Mouse (Mus musculus) hindbrain, embryonic 11.5 days (tissue): ENCODE data around the gene Aff3. TPM values are rescaled to one million over a fixed set of nuclear protein-coding genes. Genes with fewer than 3 reads are reported as not detected.

Source experiments
- ATAC-seq: fragments of 200-750 bp; cut with Nextera tagmentation; 2 replicates; pipeline ENCODE4 v1.8.0; 2017; ENCODE audit warnings: mild to moderate bottlenecking, moderate TSS enrichment, moderate library complexity; ENCODE audit not compliant: low FRiP score
- DNase-seq: peaks from one replicate; pipeline ENCODE4 v3.0.0-alpha.2; 2015; ENCODE audit warnings: low spot score
- H3K27ac ChIP-seq: fragments of 300-500 bp; sonication (generic); 2 replicates; pipeline ENCODE4 v1.5.1; 2014; ENCODE audit warnings: mild to moderate bottlenecking, low read depth, low read length
- H3K27me3 ChIP-seq: fragments of 300-500 bp; sonication (generic); 2 replicates; pipeline ENCODE4 v1.6.1; 2014; ENCODE audit warnings: mild to moderate bottlenecking, low read length, moderate library complexity, mixed read lengths; ENCODE audit not compliant: control insufficient read depth, insufficient read depth
- H3K36me3 ChIP-seq: fragments of 300-500 bp; sonication (generic); 2 replicates; pipeline ENCODE4 v1.6.1; 2014; ENCODE audit warnings: mild to moderate bottlenecking, low read length, moderate library complexity, mixed read lengths; ENCODE audit not compliant: control insufficient read depth, insufficient read depth
- H3K4me1 ChIP-seq: fragments of 300-500 bp; sonication (generic); replicated peaks from 2 replicates; pipeline ENCODE4 v1.6.1; 2014; ENCODE audit warnings: low read length, mixed read lengths; ENCODE audit not compliant: control insufficient read depth, insufficient read depth
- H3K4me2 ChIP-seq: fragments of 300-500 bp; sonication (generic); replicated peaks from 2 replicates; pipeline ENCODE4 v1.6.1; 2014; ENCODE audit warnings: mild to moderate bottlenecking, low read depth, low read length
- H3K4me3 ChIP-seq: fragments of 300-500 bp; sonication (generic); 2 replicates; pipeline ENCODE4 v1.5.1; 2014; ENCODE audit warnings: low read depth, low read length
- H3K9ac ChIP-seq: fragments of 300-500 bp; sonication (generic); 2 replicates; pipeline ENCODE4 v1.6.1; 2014; ENCODE audit warnings: low read depth, low read length
- H3K9me3 ChIP-seq: fragments of 300-500 bp; sonication (generic); 2 replicates; pipeline ENCODE4 v1.6.1; 2016; ENCODE audit warnings: low read length; ENCODE audit not compliant: control insufficient read depth
- WGBS: fragments of 180-500 bp; shearing (Covaris S2); extraction: QIAGEN DNeasy Blood & Tissue Kit; methylation state at CpG from one replicate; pipeline ENCODE4 v1.1.7; 2014; 5-methylcytosine and 5-hydroxymethylcytosine counted together
- polyA plus RNA-seq: library from polyadenylated mRNA; unstranded; fragments of >200 nt; fragmentation: Nextera tagmentation; extraction: Ambion mirVana; gene quantifications from 2 replicates; pipeline ENCODE4 v1.2.1, GENCODE M21; 2014

The Aff3 gene
- polyA plus RNA-seq, 1 experiment from 2014 or later = 19.7 TPM

DNA sequence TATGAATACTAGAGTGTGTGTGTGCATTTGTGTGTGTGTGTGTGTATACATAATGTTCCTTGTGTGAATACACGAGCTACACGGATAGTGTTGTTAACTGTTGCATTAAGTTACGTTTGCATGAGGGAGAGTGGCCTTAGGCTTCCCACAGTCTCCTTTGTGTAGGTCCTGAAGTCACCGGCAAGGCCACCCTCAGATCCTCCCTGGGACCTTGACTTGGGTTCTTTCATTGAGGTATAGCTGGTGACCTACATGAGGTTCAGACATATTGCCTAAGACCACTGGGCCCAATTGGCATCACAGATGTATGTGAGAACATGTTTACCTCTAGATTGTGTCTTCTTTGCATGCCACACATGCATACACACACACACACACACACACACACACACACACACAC lies 494 bp downstream of the Aff3 start:
- DNase-seq (no peak), ATAC-seq (no peak)
- Histone ChIP-seq H3K4me2 (no peak overlapping the region), H3K9ac (no peak overlapping the region), H3K27me3 (no peaks in the 10 kb centered on the region), H3K4me1 (no peaks in the 10 kb centered on the region), H3K36me3 (no peaks in the 10 kb centered on the region), H3K9me3 (no peaks in the 10 kb centered on the region), H3K4me3 (no peak overlapping the region), H3K27ac (no peak overlapping the region)
- WGBS = 90% methylated on average over 4 of the region's 4 CpGs

DNA sequence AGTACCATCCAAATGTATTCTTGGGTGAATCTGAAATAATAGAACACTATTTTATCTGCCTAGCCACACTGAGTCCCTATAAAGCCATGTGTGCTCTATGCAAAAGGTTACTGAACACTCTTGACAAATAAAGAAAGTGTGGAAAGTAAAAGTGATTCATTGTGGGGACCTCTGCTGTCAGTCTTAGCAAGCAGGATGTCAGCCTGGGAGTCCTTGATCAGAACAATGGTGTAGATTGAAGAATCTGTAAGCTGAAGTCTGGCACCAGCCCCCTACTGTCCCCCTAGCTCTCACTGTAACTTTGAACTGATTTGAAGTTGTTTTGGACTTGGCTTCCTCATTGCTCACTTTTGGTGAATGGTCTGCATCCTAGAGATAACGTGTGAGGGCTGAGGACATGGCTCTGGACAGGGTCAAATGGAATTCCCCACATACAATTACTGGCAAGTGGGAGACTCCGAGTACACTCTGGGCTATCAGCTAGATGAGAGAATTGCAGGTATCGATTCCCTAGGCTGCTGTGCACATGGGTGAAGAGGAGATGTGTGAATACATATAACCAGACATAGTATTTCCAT lies 2.0 kb downstream of the Aff3 start:
- H3K27ac ChIP-seq = no peak overlapping the region
- no peaks in the 10 kb centered on the region for H3K4me1 ChIP-seq
- H3K4me3 ChIP-seq = no peak overlapping the region
- 88% methylated on average over 3 of the region's 3 CpGs for WGBS
- no peak for DNase-seq
- H3K36me3 ChIP-seq = no peaks in the 10 kb centered on the region
- no peaks in the 10 kb centered on the region for H3K9me3 ChIP-seq
- H3K9ac ChIP-seq = no peak overlapping the region
- H3K27me3 ChIP-seq = no peaks in the 10 kb centered on the region
- no peak overlapping the region for H3K4me2 ChIP-seq
- no peak for ATAC-seq

DNA sequence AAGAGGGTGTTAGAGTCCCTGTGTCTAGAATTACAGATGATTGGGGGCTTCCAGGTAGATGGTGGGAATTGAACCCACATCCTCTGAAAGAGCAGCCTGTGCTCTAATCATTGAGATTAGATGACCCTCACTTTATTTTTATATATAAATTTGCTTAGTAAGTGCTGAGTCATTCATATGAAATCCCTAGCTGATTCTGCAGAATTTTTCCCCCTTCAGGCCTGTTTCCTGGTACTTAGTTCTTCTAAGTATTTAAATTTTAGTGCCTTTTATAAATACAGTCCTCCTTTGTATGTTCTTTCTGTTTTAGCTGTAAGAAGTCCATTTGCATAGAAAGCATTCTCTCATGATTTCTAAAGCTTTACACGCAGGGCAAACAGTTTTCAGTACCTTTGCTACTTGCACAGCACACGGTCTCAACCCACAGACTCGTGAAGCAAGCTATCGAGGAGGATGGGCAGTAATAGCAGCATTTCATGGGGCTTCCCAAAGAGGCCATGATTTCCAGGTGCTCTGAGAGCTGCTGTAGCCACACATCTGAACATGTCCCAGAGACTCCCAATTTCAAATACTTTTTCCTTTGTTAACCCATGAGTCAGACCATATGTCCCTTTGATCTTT lies 5.7 kb downstream of the Aff3 start:
- DNase-seq = no peak
- Histone ChIP-seq H3K27me3 (no peaks in the 10 kb centered on the region), H3K9me3 (no peaks in the 10 kb centered on the region), H3K9ac (no peak overlapping the region), H3K4me1 (no peaks in the 10 kb centered on the region), H3K4me2 (no peak overlapping the region), H3K27ac (no peak overlapping the region), H3K36me3 (no peaks in the 10 kb centered on the region), H3K4me3 (no peak overlapping the region)
- WGBS = 89% methylated on average over 4 of the region's 4 CpGs
- no peak for ATAC-seq

DNA sequence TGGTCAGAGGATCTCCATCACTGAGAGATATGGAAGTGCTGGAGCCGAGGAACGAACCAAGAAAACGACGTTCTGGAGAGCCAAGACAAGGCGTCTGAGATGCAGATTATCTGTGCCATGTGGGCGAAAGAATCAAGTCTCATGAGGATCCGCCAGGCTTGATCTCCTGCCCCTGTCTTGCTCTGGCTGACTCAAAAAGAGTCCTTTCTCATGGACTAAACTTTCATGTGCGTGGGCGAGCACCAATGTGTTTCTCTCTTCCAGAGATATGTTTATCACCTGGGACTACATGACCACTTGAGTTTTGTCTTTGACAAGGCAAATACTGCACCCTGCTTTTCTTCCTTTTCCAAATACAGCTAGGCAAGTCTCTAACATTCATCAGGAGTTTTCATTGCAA lies 6.4 kb downstream of the Aff3 start:
- H3K27me3 ChIP-seq = no peaks in the 10 kb centered on the region
- H3K4me1 ChIP-seq = no peaks in the 10 kb centered on the region
- no peak overlapping the region for H3K4me3 ChIP-seq
- no peak for ATAC-seq
- H3K27ac ChIP-seq = no peak overlapping the region
- WGBS = 90% methylated on average over 9 of the region's 9 CpGs
- no peaks in the 10 kb centered on the region for H3K9me3 ChIP-seq
- DNase-seq = no peak
- H3K9ac ChIP-seq = no peak overlapping the region
- no peaks in the 10 kb centered on the region for H3K36me3 ChIP-seq
- no peak overlapping the region for H3K4me2 ChIP-seq

DNA sequence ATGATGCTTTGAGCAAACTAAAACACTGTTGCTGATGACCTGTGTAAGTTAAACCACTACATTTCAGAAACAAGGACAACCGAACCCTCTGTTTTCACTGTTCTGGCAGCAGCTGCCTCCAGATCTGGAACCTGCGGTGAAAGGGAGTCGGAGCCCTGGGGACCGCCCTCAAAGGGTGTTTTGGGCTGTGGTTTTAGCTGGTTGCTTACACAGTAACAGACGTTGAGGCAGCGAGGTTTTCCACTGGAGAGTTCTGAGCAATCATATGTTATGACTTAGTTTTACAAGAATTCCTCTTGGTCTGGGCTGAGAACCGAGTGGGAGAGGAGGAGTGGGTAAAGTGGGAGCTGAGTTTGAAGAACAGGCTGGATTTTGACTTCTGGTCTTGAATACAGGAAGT lies 7.1 kb downstream of the Aff3 start:
- Histone ChIP-seq H3K9ac (no peak overlapping the region), H3K36me3 (no peaks in the 10 kb centered on the region), H3K4me1 (no peaks in the 10 kb centered on the region), H3K27ac (no peak overlapping the region), H3K4me2 (no peak overlapping the region), H3K4me3 (no peak overlapping the region), H3K27me3 (no peaks in the 10 kb centered on the region), H3K9me3 (no peaks in the 10 kb centered on the region)
- DNase-seq = no peak
- 70% methylated on average over 7 of the region's 7 CpGs for WGBS
- ATAC-seq = no peak

DNA sequence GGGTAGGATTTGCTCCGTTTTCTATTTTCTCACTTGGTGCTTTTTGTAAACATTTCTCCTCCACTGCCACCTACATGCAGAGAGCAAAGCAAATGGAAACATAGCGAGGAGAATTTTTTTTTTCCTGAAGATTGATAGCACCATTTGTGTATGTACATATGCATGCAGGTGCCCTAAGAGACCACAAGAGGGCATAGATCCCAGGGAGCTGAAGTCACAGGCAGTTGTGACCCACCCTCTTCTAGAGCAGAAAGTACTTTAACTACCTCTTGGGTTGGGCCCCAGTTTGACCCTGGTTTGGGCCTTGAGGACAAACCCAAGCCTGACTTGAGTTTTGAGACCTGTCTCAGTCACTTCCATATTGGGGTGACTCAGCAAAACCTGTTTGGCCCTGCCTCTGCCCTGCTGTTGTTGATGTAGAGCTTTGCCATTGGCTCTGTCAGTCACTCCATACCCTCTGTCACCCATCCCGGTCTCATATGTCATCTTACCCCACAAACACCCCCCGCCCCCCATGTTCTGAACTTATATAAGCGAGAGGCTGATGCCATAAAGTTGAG lies 9.7 kb downstream of the Aff3 start:
- ATAC-seq = no peak
- no peak overlapping the region for H3K4me3 ChIP-seq
- WGBS = 90% methylated on average over 5 of the region's 5 CpGs

DNA sequence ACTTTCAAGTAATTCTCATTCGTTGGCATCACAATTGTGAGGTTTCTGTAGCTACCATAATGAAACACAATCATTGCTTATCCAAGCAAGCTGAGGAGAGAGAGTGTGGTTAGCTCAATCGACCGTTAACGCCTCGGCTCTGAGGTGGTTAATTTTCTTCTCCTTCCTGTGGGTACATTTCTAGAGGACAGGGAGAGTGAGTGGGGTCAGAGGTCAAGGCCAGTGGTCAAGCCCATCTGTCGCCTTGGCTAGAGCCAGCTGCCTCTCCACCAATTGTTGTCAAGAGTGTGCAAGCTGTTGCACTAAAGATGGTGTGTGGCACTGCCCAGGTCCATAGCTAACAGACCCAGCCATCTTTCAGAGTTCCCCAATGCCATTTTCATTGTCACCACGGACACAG lies 14.7 kb downstream of the Aff3 start:
- no peak overlapping the region for H3K4me2 ChIP-seq
- no peaks in the 10 kb centered on the region for H3K4me1 ChIP-seq
- no peaks in the 10 kb centered on the region for H3K27me3 ChIP-seq
- H3K36me3 ChIP-seq = no peaks in the 10 kb centered on the region
- no peak for DNase-seq
- no peak overlapping the region for H3K9ac ChIP-seq
- no peak overlapping the region for H3K27ac ChIP-seq
- ATAC-seq = no peak
- no peak overlapping the region for H3K4me3 ChIP-seq
- H3K9me3 ChIP-seq = no peaks in the 10 kb centered on the region
- 51% methylated on average over 7 of the region's 7 CpGs for WGBS

More for the DNA sequence above, 9.7 kb downstream of the Aff3 start:
- H3K4me2 ChIP-seq = no peak overlapping the region
- H3K9ac ChIP-seq = no peak overlapping the region
- no peak overlapping the region for H3K27ac ChIP-seq
- H3K4me1 ChIP-seq = no peaks in the 10 kb centered on the region
- no peaks in the 10 kb centered on the region for H3K9me3 ChIP-seq
- H3K36me3 ChIP-seq = no peaks in the 10 kb centered on the region
- no peaks in the 10 kb centered on the region for H3K27me3 ChIP-seq
- no peak for DNase-seq

DNA sequence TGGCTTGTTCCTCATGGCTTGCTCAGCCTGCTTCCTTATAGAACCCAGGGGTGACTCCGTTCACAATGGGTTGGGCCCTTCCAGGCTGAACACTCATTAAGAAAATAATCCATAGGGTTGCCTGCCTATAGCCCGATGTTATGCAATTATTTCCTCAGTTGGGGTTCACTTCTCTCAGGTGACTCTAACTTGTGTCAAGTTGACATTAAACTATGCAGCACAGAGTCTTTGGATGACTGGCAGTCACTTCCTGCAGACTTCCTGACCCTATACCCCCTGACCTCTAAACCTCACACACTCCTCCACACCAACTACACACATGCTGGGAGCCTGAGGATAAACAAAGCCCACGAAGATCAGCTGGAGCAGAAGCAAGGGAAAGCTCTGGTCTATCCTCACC lies 15.6 kb downstream of the Aff3 start:
- 54% methylated on average over 3 of the region's 3 CpGs for WGBS
- Histone ChIP-seq H3K27me3 (no peaks in the 10 kb centered on the region), H3K36me3 (no peaks in the 10 kb centered on the region), H3K4me2 (no peak overlapping the region), H3K4me1 (no peaks in the 10 kb centered on the region), H3K4me3 (no peak overlapping the region), H3K27ac (no peak overlapping the region), H3K9ac (no peak overlapping the region), H3K9me3 (no peaks in the 10 kb centered on the region)
- ATAC-seq = no peak
- DNase-seq = no peak

DNA sequence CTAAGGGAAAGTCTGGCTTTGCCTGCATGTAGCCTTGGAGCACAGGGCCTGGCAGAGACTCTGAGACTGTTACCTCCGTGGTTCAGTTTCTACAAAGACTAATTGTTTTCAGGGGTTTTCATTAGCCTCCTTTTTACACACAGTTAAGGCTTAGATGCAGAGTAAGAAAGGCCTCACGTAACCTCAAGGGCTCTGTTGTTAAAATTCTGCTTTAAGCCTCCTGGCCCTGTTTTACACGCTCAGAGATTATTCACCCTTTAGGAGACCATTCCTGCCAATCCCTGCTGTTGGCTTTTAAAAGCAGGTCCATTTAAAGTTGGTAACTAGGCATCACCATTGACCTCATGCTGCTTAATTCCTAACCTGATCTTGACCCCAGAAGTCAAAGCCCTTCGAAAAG lies 22.5 kb downstream of the Aff3 start:
- DNase-seq = no peak
- WGBS = 34% methylated on average over 4 of the region's 4 CpGs

More for the DNA sequence above, 22.5 kb downstream of the Aff3 start:
- no peak overlapping the region for H3K27ac ChIP-seq
- H3K9me3 ChIP-seq = no peaks in the 10 kb centered on the region
- no peak overlapping the region for H3K9ac ChIP-seq
- no peaks in the 10 kb centered on the region for H3K27me3 ChIP-seq
- no peaks in the 10 kb centered on the region for H3K4me1 ChIP-seq
- H3K4me3 ChIP-seq = no peak overlapping the region
- no peak overlapping the region for H3K4me2 ChIP-seq
- no peak for ATAC-seq
- no peaks in the 10 kb centered on the region for H3K36me3 ChIP-seq
